Comparison of ENCODE assay signal across 8 mouse cellular contexts in the genomic region with DNA sequence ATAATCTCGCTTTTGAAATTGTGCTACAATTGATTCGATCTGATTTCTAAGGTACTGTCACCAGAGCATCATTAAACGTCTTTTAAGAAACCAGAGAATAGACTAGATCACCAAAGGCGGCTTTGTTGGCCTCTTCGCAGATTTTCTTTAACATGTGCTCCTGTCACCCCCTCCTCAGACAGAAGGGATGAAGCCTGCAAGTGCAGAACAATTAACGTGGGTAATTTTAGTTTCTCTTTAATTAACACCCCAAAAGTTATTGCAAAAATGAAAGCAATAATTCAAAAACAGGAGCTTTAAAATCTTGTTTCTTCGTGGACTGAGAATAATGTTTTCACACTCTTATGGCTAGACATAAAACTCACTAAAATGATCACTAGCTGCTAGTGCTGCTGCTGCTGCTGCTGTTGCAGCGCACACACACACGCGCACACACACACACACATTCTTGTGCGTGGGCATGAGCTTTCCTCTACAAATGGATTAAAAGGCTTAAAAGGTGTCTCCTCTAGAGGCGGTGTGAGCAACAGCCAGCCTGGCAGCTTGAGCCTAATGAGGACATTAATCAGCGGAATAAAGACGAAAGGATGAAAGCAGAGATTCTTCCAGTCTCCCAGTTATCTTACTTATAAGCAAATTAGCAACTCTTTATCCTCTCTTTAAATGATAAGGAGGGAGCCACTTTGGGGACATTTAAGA.
DNase-seq lines count a peak whose midpoint lies in the region; ATAC-seq lines count a peak whose summit lies in the region.

No protein-coding gene starts in this region.

- 49% methylated on average over 14 of the region's 14 CpGs for WGBS in heart, embryonic 15.5 days
- 25% methylated on average over 14 of the region's 14 CpGs for WGBS in hindbrain, embryonic 12.5 days
- 16% methylated on average over 14 of the region's 14 CpGs for WGBS in neural tube, embryonic 13.5 days

- peaks cover 7% of the 10 kb centered on the region for H3K4me1 ChIP-seq in heart, embryonic 15.5 days (replicated peaks)
- H3K4me1 ChIP-seq in hindbrain, embryonic 12.5 days, result peaks cover 22% of the 10 kb centered on the region
- H3K4me1 ChIP-seq in neural tube, embryonic 13.5 days (replicated peaks), result peaks cover 28% of the 10 kb centered on the region

- no peaks in the 10 kb centered on the region for H3K36me3 ChIP-seq in heart, embryonic 15.5 days
- H3K36me3 ChIP-seq in hindbrain, embryonic 12.5 days, result no peaks in the 10 kb centered on the region
- H3K36me3 ChIP-seq in neural tube, embryonic 13.5 days, result no peaks in the 10 kb centered on the region

- DNase-seq in heart, adult 18-20 months, result no peak
- DNase-seq in embryo, embryonic 10 days (ENCODE audit: low spot score), result peak; percentile 67
- DNase-seq in spleen, postnatal 10 days (ENCODE audit: low spot score in 2 of 2), result no peak
- DNase-seq in gastrocnemius, postnatal 14 days, result no peak

- no peak for ATAC-seq in heart, embryonic 15.5 days (replicated peaks; ENCODE audit: insufficient number of reproducible peaks, insufficient read depth, low FRiP score, low read depth)
- peak; percentile 78 for ATAC-seq in hindbrain, embryonic 12.5 days (ENCODE audit: low FRiP score)
- peak; percentile 85 for ATAC-seq in neural tube, embryonic 13.5 days (ENCODE audit: low read depth)
- ATAC-seq in activated CD4-positive, CD25-positive, alpha-beta regulatory T cell, adult 4 months, result no peak

- no peaks in the 10 kb centered on the region for H3K9me3 ChIP-seq in heart, embryonic 15.5 days (replicated peaks)
- H3K9me3 ChIP-seq in hindbrain, embryonic 12.5 days (replicated peaks), result no peaks in the 10 kb centered on the region
- H3K9me3 ChIP-seq in neural tube, embryonic 13.5 days, result no peaks in the 10 kb centered on the region

- peak overlapping the region; percentile 4; the same call in 1 of the 2 replicates for H3K4me3 ChIP-seq in heart, embryonic 15.5 days
- H3K4me3 ChIP-seq in hindbrain, embryonic 12.5 days, result peak overlapping the region; percentile 7; the same call in 1 of the 2 replicates
- H3K4me3 ChIP-seq in neural tube, embryonic 13.5 days, result peak overlapping the region; percentile 14

- no peak overlapping the region for H3K9ac ChIP-seq in heart, embryonic 15.5 days
- H3K9ac ChIP-seq in hindbrain, embryonic 12.5 days, result no peak overlapping the region
- H3K9ac ChIP-seq in neural tube, embryonic 13.5 days, result no peak overlapping the region

- H3K4me2 ChIP-seq in heart, embryonic 15.5 days, result peak overlapping the region; percentile 38
- H3K4me2 ChIP-seq in hindbrain, embryonic 12.5 days (replicated peaks), result peak overlapping the region; percentile 42
- peak overlapping the region; percentile 46 for H3K4me2 ChIP-seq in neural tube, embryonic 13.5 days

- H3K27me3 ChIP-seq in heart, embryonic 15.5 days, result no peaks in the 10 kb centered on the region
- peaks cover 66% of the 10 kb centered on the region for H3K27me3 ChIP-seq in hindbrain, embryonic 12.5 days
- H3K27me3 ChIP-seq in neural tube, embryonic 13.5 days, result peaks cover 87% of the 10 kb centered on the region

- intact Hi-C loops in gastrocnemius, postnatal 14 days (cut with DNase I; ENCODE audit: low total_unique reads), result no loop called here

- no peak overlapping the region for H3K27ac ChIP-seq in heart, embryonic 15.5 days
- no peak overlapping the region for H3K27ac ChIP-seq in hindbrain, embryonic 12.5 days
- H3K27ac ChIP-seq in neural tube, embryonic 13.5 days (replicated peaks), result no peak overlapping the region

Comparison
In these comparisons a context has a peak if more than half of its experiments do, and no peak if none do; other contexts are left out.
1. ATAC-seq: peak in hindbrain, embryonic 12.5 days (single experiment) and neural tube, embryonic 13.5 days (single experiment); none in heart, embryonic 15.5 days (single experiment) and activated CD4-positive, CD25-positive, alpha-beta regulatory T cell, adult 4 months (single experiment).
2. Peak in every context shown above with its lines, with median percentiles within 50 percentile points of each other: H3K4me2 ChIP-seq and H3K4me3 ChIP-seq.